Mouse (Mus musculus) right cerebral cortex, postnatal 10 days (tissue): ENCODE measurements at regions not wholly inside any gene's neighbourhood (a gene's known extent, or its start where the extent isn't known, plus 50 kb on each side); places are given as distances from the start of the nearest gene placed in this dataset.

Experiments used
- DNase-seq, 2 experiments: peaks; one replicate each; pipeline ENCODE4 v3.0.0; 2021; ENCODE audit warnings: low spot score in 2 of 2

DNA sequence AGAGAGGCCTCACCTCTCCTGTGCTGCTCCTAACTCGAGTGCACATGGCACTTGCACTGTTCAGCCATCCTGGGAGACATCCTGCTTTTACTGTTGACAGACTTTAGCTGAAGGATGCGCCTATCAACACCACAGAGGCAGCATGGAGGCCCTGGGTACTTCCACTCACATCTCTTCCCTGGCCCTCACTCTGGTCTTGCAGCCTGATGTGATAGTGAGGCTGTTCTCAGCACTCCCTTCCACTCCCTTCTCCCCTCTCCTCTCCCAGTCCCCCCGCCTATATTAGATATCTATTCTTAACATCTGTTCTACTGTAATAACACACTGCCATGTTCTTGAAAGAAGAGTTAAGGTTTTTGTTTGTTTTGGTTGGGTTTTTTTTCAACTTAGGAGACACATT, 50.2 kb upstream of the Bod1 start:
- DNase-seq = no peak

DNA sequence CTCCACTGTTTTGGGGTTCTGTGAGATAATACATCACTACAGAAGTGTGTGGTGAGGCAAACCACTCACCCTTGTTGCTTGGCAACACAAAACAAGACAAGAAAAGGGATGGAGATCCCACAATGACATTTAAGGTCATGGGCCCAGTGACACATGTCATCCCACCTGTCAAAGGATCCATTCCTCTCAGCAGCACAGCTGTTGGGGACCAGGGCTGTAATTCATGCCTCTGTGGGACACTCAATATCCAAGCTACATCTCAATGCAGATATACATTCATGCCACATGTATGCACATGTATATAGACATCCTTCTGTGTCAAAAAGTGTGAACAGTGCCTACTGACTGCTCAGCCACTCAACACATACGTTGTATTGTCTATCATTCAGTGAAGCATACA, 52.8 kb upstream of the Bod1 start:
- DNase-seq = no peak

DNA sequence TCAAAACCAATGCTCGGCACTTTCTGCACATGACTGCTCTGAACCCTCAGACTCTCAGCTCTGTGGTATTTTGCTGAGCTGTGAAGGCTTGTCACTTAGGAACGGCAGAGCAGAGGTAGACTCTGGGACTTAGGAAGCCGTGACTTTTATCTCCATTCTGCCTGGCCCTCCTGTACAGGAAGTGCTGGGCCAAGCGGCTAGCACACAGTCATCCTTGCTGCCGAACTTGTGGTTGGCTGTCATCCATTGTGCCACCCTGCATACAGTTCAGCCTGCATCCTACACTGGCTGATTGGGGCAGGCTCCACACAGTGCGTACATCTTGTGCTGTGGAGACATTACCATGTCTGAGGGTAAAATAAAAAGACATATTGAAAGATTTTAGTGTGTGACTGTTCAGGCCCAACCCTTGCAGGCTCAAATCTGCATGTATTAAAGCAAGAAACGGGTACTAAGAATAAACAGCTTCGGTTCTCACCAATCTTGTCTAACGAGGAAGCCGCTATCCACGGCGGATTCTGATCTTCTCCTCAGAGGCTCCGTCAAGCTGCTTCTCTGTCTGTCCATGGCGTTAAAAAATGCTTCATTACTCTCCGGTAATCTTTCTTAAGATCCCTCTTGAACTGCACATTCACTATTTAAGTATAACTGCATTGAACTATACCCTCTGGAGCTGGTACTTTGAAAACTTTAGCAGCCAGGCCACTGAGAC, 54.4 kb upstream of the Bod1 start:
- no peak for DNase-seq

DNA sequence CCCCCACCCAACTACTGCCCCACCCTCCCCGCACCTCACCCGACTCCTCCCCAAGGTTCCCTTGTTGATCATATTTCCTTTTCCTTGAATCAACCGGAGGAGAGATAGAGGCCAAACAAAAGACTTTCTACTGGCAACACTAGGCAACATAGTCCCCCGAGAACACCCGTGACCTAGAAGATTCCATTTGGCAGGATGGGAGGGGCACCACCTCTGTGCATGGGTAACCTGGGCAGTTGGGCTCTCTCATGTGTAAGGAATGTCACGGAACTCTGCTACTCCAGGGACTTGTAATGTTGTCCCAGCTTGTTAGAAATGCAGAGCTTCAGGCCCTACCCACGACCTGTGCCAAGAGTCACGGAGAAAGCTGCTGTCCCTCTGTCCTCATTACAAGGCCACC, 55.6 kb upstream of the Bod1 start:
- DNase-seq = no peak

DNA sequence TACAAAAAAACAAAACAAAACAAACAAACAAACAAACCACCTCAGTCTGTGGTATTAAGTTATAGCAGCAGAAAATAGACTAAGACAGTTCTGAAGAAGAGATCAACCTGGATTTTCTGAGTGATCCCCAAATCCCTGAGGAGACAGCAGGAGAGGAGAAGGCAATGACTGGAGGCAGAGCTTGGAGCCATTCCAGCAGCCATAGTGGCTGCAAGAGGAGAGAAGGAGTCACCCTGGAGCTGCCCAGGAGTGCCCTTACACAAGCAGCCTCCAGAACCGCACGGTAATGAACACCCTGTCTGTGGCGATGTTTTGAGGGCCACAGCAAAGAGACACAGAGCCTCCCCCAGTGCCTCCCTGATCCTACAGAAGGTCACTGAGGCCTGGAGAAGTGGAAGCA, 58.0 kb upstream of the Bod1 start:
- DNase-seq = no peak

DNA sequence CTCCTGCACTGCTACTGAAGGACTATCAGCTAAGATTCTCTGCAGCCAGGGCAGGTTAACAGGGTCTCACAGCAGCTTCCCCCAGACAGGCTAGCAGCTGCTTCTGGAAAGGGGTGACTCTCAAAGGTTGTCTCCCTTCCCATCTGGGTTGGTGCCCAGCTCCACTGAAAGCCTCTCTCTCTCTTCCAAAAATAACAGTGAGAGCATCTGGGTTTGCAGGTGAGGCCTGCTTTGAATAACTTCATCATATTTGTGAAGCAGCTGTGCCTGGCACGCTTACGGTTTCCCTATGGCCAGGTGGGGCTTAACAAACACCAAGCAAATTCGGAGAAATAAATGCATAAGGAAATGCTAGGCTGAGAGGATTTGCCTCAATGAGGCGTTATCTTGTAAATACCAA, 58.5 kb upstream of the Bod1 start:
- no peak for DNase-seq

DNA sequence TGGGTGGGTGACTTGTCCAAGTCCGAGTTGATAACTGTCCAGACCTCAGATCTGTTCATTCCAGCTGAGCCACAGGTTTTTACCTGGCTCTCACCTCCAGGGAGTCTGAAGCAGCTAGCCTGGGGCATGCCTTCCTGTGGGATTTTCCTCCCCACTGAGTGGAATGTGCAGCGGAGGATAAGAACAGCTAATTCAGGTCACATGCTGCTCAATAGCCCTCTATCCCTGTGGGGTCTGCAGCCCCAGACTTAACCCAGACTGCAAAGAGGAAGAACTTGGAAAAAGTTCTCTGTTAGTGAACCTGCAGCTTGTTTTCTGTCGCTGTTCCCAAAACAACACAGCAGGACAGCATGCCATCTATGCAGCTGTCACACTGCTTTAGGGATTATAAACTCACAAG, 59.0 kb upstream of the Bod1 start:
- no peak for DNase-seq

DNA sequence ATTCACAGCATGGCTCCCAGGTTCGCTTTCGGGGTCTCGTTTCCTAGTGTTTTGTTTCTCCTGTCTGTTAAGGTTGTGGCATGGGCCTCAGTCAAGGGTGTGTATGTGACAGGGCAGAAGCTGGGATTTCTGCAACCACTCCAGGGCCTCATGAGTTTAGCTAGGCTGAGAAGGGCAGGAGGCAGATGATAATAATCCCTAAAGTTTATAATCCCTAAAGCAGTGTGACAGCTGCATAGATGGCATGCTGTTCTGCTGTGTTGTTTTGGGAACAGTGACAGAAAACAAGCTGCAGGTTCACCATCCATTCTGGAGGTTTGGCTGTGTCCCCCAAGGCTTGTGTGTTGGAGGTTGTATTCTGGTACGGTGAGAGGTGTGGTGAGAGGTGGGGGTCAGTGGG, 59.8 kb upstream of the Bod1 start:
- no peak for DNase-seq

DNA sequence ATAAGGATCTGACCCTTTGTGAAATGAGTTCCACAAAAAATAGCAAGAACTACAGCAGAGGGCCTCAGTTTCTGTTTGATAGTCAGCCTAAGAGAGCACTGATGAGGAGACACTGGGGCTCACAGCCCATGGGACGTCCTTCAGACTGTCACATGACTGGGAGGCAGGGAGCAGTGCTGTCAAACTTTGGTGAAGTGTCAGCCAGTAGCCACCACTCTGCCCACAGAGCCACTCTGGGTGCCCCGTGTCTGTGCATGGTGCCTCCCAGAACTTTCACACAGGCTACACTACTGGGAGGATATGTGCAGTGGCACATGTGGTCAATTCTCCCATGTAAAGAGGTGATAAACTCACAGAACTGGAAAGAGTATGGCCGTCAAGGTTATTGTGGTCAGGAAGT, 60.7 kb upstream of the Bod1 start:
- DNase-seq = no peak

DNA sequence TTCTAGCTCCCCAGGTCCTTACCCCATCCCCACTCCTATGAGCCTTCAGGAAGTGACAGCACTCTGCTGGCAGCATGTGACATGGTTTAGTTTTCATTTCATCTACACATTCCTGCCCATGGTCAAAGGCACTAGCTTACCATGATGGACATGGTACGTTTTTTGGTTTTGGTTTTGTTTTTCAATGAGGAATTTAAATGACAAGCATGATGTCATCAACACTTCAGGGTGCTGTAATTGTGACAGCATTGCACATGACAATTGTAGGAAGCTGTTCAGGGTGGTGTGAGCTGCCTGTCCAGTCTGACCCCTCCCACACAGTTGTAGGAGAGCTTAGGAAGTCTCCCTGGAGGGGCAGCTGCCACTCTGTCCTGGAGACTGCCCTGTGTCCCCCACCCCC, 61.3 kb upstream of the Bod1 start:
- DNase-seq = no peak

DNA sequence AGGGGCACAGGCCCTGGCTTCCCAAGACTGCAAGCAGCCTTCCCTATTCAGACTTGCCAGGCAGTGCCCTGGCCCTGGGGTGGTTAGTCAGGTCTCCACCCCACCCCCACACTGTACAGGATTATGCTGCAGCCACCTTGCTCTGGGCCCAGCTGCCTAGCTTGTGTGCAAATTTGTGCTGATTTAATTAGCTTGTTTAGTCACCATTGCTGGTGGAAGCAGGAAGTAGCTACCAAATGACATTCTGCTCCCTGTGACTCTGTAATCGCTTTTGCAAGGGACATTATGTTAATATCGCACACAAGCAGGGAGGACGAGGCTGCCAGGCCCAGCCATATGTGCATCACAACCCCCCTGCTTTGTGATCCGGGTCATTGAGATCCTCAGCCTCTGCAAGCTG, 62.4 kb upstream of the Bod1 start:
- no peak for DNase-seq

DNA sequence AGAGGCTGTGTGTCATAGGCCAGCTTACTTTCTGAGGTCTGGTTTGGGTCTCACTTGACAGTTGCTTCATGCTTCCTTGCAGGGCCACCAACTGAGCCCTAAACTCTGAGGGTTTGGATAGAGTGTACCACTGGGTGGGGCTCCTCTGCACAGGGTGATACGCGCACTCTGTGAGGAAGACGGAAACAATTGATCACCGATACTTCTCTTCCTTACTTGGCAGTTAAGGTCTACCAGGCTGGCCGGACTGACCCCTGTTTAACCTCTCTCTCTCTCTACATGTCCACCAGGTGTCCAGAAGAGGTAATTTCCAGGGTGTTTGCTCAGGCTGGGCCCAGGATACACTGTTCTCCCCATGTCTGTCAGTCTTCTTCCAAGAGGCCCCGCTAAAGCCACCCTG, 63.6 kb upstream of the Bod1 start:
- DNase-seq = no peak

DNA sequence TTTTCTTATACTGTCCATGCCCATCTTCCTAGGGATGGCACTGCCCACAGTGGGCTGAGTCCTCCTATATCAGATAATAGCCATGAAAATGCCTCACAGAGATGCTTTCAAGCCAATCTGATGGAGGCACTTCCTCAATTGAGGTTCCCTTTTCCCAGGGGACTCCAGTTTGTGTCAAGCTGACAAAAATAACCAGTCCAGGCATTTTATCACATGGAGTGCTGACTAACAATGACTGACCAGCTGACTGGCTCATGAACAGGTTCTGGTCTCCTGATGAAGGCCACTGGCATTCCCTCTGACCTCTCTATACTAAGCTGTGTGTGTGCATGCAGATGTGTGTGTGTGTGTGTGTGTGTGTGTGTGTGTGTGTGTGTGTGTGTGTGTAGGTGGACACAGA, 64.4 kb upstream of the Bod1 start:
- no peak for DNase-seq

DNA sequence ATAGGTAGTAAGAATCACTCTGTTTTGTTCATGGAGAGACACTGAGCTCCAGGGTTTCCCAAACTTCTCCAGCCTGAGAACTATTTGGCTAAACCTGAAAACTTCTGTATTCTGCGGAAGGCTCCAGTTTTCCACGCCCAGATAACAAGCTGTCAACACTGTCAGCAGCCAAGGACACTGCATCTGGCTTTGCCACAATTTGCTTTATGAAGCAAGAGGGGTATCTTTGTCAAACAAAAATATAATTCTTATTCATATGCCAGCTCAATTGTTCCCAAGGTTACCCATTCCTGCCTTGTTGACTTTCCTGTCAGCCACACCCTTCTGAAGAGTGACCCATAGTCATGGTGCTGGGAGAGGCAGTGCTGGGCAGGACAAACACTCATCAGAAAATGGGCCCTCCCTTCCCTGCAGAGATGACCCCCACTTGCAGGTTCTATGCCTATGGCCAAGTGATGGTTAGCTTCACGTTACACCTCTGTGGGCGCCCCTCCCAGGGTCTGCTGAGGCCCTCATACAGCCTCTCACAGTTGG, 64.9 kb upstream of the Bod1 start:
- no peak for DNase-seq

DNA sequence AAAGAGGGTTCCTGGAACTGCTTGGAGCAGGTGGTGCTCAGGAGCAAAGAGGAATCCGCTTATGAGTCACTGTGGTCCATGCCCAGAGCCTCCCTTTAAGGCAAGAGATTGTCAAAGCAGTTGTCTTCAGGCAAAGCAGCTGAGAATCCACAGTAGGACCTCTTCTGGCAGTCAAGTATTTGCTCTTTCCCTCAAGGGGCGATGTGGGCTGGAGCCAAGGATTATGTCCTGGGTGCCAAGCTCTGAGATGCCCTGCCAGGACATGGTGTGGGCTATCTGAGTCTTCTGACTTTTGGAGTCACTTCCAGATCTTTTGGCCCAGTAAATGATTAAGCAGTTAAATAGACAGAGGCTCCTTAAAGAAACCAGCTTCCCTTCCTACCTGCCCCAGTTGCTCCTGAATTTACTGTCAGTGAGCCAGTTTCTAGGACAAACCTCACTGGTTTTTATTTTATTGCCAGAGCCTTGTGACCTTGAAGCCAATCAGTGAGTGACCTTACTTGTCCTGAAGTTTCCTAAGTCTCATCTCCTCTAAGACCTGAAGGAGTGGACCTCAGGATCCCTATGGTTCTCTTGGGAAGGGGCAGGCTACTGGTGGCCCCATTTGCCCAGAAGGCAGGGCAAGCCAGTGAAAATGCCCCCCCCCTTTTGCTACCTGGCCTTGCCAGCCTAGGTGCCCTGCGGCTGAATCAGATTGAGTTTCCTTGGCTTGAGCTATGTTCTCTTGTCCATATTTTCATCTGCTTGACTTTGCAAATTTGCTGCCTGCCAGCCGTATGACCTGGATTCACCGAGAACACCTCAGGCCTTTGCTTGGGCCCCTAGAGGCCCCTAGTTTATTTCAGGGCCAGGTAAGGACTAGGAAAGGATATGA, 66.7 kb upstream of the Bod1 start:
- no peak for DNase-seq

DNA sequence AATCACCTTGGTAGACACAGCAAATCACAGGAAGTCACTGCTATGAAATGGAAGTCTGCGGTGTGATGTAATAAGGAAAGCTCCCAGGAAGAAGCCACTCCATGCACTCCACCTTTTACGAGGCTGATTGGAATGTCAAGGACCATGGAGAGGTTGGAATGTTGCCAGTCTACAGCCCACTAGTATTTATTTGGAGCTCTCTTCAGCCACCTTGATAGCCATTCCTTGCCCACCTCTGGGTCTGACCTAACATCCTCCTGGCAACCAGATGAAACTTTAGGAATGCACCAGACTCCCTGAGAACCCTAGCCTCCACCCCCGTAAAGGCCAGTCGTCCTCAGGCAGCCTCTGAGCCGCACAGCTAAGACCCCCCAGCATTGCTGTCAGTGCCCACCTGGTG, 68.7 kb upstream of the Bod1 start:
- DNase-seq = no peak

DNA sequence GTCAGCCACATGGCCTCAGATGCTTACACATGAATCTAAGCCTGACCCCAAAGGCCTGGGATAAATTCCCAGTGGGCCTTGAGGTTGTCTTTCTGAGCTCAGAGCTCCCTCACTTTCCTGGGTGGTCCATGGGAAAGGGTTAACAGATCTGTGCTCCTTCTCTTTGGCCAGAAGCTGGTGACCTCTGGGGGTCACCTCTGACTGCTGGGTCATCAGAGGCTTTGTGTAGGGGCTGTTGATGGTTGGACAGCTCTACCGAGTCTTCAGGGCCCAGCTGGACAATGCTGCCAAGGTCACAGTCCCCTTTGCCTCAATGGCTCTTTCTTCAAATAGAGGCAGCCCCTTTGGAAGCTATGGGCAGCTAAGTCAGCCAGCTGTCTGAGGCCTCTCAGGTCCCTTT, 70.5 kb upstream of the Bod1 start:
- DNase-seq = no peak

DNA sequence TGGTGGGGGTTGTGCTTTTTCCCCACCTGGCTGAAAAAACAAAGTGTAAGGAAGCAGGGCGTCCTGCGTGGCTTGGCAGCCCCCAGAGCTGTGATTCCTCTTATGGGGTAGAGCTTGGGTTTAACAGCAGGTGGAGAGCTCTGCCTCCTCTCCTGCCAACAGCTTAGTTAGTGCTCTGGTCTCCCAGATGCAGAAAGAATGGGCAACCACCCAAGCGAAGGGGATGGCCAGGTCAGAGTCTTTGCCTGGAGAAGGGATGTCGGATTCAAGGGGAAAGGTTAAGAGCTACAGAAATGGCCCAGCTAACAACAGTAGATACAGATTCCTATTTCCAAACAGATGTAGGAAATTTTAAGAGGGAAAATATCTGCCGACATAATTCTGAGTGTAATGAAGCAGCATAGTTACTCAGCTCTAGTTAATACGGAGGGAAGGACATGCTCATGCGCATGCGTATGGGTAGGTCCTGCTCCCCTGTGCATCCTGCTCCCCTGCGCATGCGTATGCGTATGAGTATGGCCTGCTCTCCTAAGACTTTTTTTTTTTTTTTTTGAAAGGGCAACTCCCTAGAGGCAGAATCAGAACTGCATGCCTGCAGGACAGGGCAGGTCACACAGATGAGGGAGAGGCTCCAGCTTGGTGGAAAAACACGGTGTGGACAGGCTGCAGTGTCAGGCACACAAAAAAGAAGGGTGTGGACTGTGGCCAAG, 72.5 kb upstream of the Bod1 start:
- DNase-seq = no peak

DNA sequence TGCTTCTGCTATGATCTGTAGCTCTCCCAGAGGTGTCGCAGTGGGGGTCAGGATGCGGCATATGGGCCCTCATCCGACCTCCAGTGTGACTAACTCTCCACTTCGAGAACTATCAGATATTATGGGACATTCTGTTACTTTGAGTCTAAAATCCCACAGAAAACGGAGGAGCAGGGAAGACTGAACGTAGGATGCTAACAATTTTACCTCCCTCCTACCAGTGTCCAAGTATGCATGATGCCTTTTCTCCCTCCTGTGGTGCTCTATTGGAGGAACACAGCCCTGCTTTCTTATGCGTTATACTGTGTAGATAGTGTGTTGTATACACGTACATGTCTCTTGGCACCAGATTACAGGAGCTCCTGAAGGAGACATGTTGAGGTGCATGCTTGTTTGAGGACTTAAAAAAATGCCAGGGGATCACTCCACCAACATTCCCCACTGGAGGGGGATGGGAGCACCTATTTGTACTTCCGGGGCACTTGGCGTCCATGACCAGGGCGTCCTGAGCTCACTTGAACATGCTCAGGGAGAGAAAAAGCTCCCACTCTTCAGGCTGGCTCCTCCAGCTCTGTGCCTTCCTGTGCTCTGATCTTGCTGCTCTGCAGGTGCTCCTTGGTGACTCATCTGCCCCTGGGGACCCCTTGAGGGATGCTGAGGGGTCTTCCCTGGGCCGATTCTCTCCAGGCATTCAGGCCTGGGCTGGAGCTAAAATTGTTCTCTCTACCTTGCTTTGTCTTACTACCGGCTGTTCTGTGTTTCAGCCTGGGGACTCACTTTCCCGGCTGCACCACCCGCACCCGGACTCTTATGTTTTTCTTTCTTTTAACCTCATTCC, 73.6 kb upstream of the Bod1 start:
- DNase-seq = peak in 1 of 2 experiments; percentile 20

DNA sequence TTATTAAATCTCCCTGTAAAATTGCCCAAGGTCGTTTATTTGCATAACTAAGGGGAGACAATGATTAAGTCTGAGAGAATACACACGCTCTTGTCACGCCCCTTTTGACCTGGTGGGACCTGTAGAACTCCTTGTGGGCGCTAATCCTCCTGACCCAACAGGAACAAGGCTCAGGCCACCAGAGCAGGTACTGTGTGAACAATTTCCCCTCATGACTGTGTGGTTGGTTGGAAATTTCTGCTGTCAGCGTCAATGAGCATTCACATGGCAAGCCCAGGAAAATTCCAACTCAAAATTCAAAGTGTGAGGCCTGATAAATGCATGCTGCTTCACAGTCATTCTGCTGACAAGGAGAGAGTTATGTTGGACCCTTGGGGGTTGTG, 74.2 kb upstream of the Bod1 start:
- peak in 1 of 2 experiments; percentile 18 for DNase-seq

DNA sequence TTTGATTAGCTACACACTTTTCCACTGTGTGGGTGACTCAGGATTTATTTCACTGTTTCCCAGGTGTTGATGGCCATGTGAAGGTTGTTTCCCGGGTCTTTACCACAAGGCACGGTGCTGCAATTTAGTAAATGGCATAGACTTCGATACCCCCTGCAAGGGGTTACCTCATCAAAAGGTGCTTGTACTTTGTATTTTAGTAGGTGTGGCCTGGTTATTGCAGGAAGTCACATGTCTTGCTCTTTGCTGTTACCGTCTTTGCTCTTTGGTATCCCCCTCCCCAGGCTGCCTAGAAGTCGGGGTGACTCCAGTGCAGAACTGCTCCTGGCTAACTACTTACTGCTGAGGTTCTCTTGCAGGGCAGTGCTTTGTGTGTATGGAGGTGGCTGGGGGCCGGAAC, 74.8 kb upstream of the Bod1 start:
- DNase-seq = no peak

DNA sequence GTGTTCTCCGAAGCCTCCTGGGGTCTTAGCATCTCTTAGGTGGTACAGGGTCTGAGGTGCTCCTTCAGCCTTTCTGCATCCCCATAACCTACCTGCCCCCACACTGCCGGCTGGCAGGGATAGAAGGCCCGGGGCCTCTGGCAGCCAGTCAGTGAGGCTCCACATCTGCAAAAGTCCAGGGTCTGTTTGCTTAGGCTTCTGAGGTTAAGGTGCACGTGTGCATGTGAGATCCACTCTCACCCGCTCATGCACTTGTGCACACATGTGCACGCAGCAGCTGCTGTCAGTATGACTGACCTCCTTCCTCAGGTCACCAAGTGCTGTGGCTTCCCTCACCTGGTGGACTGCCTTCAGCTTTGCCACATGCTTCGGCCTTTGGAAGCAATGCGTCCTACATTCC, 75.3 kb upstream of the Bod1 start:
- no peak for DNase-seq
